8 mouse cellular contexts compared by ENCODE assay signal in genomic region chr2:105399085-105399891, GRCm38 (mm10). TPM values are rescaled to one million over a fixed set of nuclear protein-coding genes. Genes with fewer than 3 reads are reported as not detected.
A peak's percentile ranks its signal among the peaks of the same experiment; 100 is the strongest.
DNase-seq lines count a peak whose midpoint lies in the region; ATAC-seq and TF ChIP-seq lines count a peak whose summit lies in the region.

Gene Rcn1 (minus strand): TSS chr2:105399319.

- H3K9me3 ChIP-seq in forebrain, embryonic 14.5 days (replicated peaks; ENCODE audit: control insufficient read depth, low read length): no peaks in the 10 kb centered on the region
- no peaks in the 10 kb centered on the region for H3K9me3 ChIP-seq in lung, embryonic 14.5 days (ENCODE audit: low read depth, low read length)

- TF ChIP-seq POLR2A in olfactory bulb, adult 2 months (IDR thresholded peaks at IDR 0.05; ENCODE audit: insufficient read depth, low read depth, low read length): no peak

- H3K4me2 ChIP-seq in forebrain, embryonic 14.5 days (ENCODE audit: low read length): peak within 1 kb of the TSS; percentile 95
- H3K4me2 ChIP-seq in lung, embryonic 14.5 days: peak within 1 kb of the TSS; percentile 65

- H3K27ac ChIP-seq in forebrain, embryonic 14.5 days (ENCODE audit: low read depth, low read length): peak within 1 kb of the TSS; percentile 88
- peak within 1 kb of the TSS; percentile 95 for H3K27ac ChIP-seq in lung, embryonic 14.5 days (ENCODE audit: low read depth)
- no peak within 1 kb of the TSS for H3K27ac ChIP-seq in olfactory bulb, adult 2 months (ENCODE audit: insufficient read depth, low read depth, low read length)

- H3K4me3 ChIP-seq in forebrain, embryonic 14.5 days (ENCODE audit: low read depth, low read length): peak within 1 kb of the TSS; percentile 67
- H3K4me3 ChIP-seq in lung, embryonic 14.5 days (ENCODE audit: low read depth, low read length): peak within 1 kb of the TSS; percentile 83
- peak within 1 kb of the TSS; percentile 58 for H3K4me3 ChIP-seq in olfactory bulb, adult 2 months (ENCODE audit: insufficient read depth, low read depth, low read length)

- WGBS in forebrain, embryonic 14.5 days: 1% methylated on average over 56 of the region's 57 CpGs
- WGBS in lung, embryonic 14.5 days: under 1% methylated on average over 56 of the region's 57 CpGs
- WGBS in olfactory bulb, adult 2 months: under 1% methylated on average over 57 of the region's 57 CpGs

- no peaks in the 10 kb centered on the region for H3K27me3 ChIP-seq in forebrain, embryonic 14.5 days (replicated peaks; ENCODE audit: control insufficient read depth, insufficient read depth, low read length)
- H3K27me3 ChIP-seq in lung, embryonic 14.5 days (ENCODE audit: insufficient read depth, low read length): no peaks in the 10 kb centered on the region

- intact Hi-C loops in heart, postnatal 10 days (cut with DNase I): no loop called here

- peaks cover 15% of the 10 kb centered on the region for H3K4me1 ChIP-seq in forebrain, embryonic 14.5 days (ENCODE audit: control insufficient read depth, insufficient read depth, low read length)
- H3K4me1 ChIP-seq in lung, embryonic 14.5 days (ENCODE audit: insufficient read depth): peaks cover 19% of the 10 kb centered on the region
- peaks cover 9% of the 10 kb centered on the region for H3K4me1 ChIP-seq in olfactory bulb, adult 2 months (ENCODE audit: control insufficient read depth, insufficient read depth, low read length)

- peak; percentile 94 for ATAC-seq in forebrain, embryonic 14.5 days
- ATAC-seq in lung, embryonic 14.5 days (ENCODE audit: insufficient read depth): peak; percentile 98

- DNase-seq in ES-CJ7 (ENCODE audit: low read depth, low spot score): peak; percentile 88
- peak; percentile 19 for DNase-seq in cerebellum, adult 11 months
- peak; percentile 81 for DNase-seq in forebrain, embryonic 14.5 days (ENCODE audit: low spot score)
- peak; percentile 87 to 88 for DNase-seq in heart, postnatal 10 days
- DNase-seq in kidney, postnatal 4 days: peak; percentile 92 to 94
- peak; percentile 95 for DNase-seq in lung, embryonic 14.5 days
- peak; percentile 53 for DNase-seq in thymus, postnatal 0 days (ENCODE audit: low spot score)

- TF ChIP-seq CTCF in lung, embryonic 14.5 days (IDR thresholded peaks at IDR 0.05; ENCODE audit: low read depth): no peak
- no peak for TF ChIP-seq CTCF in olfactory bulb, adult 2 months (IDR thresholded peaks at IDR 0.05; ENCODE audit: insufficient read depth, low read depth, low read length)

- peak within 1 kb of the TSS; percentile 85 for H3K9ac ChIP-seq in forebrain, embryonic 14.5 days (ENCODE audit: low read length)
- peak within 1 kb of the TSS; percentile 96 for H3K9ac ChIP-seq in lung, embryonic 14.5 days

- peaks cover 1% of the 10 kb centered on the region; the same call in 1 of the 2 replicates for H3K36me3 ChIP-seq in forebrain, embryonic 14.5 days (ENCODE audit: control insufficient read depth, insufficient read depth, low read length)
- peaks cover 10% of the 10 kb centered on the region for H3K36me3 ChIP-seq in lung, embryonic 14.5 days (ENCODE audit: insufficient read depth)

RNA-seq across cellular contexts. Expression of gene Rcn1, which starts in this region (rescaled TPM):
- 33.9 and 39.6 TPM in 2 replicates for polyA plus RNA-seq in forebrain, embryonic 14.5 days (2014; fragmentation: Nextera tagmentation; extraction: Ambion mirVana)
- total RNA-seq in heart, postnatal 10 days (2021): 10 to 100 TPM; 40.5 to 50.9 TPM
- polyA plus RNA-seq in lung, embryonic 14.5 days (2014; fragmentation: Nextera tagmentation; extraction: Ambion mirVana): 137 and 138 TPM in 2 replicates
- polyA plus RNA-seq in olfactory bulb, adult 2 months (2012; ENCODE audit: insufficient read depth, insufficient read length, low replicate concordance, missing spikeins): 139 TPM in 1 of 2 replicates, not detected in the other
- polyA plus RNA-seq in thymus, postnatal 0 days (2015; fragmentation: Nextera tagmentation; extraction: Ambion mirVana): 42.6 and 46.8 TPM in 2 replicates

Comparison
In these comparisons a context has a peak if more than half of its experiments do, and no peak if none do; other contexts are left out.
1. DNase-seq: peak in every context shown above with its lines; median percentile 95 in lung, embryonic 14.5 days; 93 in kidney, postnatal 4 days; 88 in ES-CJ7; 88 in heart, postnatal 10 days; 81 in forebrain, embryonic 14.5 days; 53 in thymus, postnatal 0 days; 19 in cerebellum, adult 11 months.